Mouse (Mus musculus) cortical plate, adult 2 months (tissue): ENCODE data around the gene Myt1l.

ENCODE experiments used
- CTCF ChIP-seq: fragments of 200-500 bp; IDR thresholded peaks from 2 replicates; pipeline ENCODE4 v1.5.1; 2011; ENCODE audit warnings: mild to moderate bottlenecking, control low read depth, low read length; ENCODE audit not compliant: insufficient read depth; ENCODE audit errors: extremely low read depth
- POLR2A ChIP-seq: fragments of 200-500 bp; IDR thresholded peaks from 2 replicates; pipeline ENCODE4 v1.6.1; 2011; ENCODE audit warnings: mild to moderate bottlenecking, low read length, control low read depth; ENCODE audit not compliant: insufficient read depth; ENCODE audit errors: extremely low read depth

GRCm38 (mm10) chr12:29527048-29527761 lies 979 bp upstream of the Myt1l start:
- TF ChIP-seq CTCF (no peak), POLR2A (peak; percentile 88)
